ENCODE assay signal across 9 mouse cellular contexts in genomic region chr3:104424346-104424745, GRCm38 (mm10).
DNase-seq lines count a peak whose midpoint lies in the region; ATAC-seq and TF ChIP-seq lines count a peak whose summit lies in the region.
"Had no signal": no experiment of that assay in that cellular context is flagged by ENCODE, and none has a peak within 500 bp of the region (broad histone marks: within the 10 kb centered on the region; RNA-seq: fewer than 3 reads in every experiment).

No protein-coding gene starts in this region.

- no peak overlapping the region for H3K4me3 ChIP-seq in stomach, embryonic 15.5 days (replicated peaks)
- H3K4me3 ChIP-seq in stomach, postnatal 0 days (ENCODE audit: low read depth, low read length): no peak overlapping the region
- H3K4me3 ChIP-seq in neural tube, embryonic 15.5 days (replicated peaks): no peak overlapping the region

- H3K4me2 ChIP-seq in stomach, embryonic 15.5 days: no peak overlapping the region
- no peak overlapping the region for H3K4me2 ChIP-seq in stomach, postnatal 0 days (replicated peaks; ENCODE audit: low read depth)
- no peak overlapping the region for H3K4me2 ChIP-seq in neural tube, embryonic 15.5 days

- no peaks in the 10 kb centered on the region for H3K36me3 ChIP-seq in stomach, embryonic 15.5 days
- no peaks in the 10 kb centered on the region for H3K36me3 ChIP-seq in stomach, postnatal 0 days (ENCODE audit: control insufficient read depth, insufficient read depth, low read length)
- no peaks in the 10 kb centered on the region for H3K36me3 ChIP-seq in neural tube, embryonic 15.5 days

- peak; percentile 40 for DNase-seq in adrenal gland, adult 2 months
- DNase-seq in adrenal gland, postnatal 14 days: no peak
- no peak for DNase-seq in stomach, postnatal 0 days (ENCODE audit: low spot score)
- DNase-seq in kidney, postnatal 14 days: peak; percentile 78
- no peak for DNase-seq in thymus, postnatal 25 days
- DNase-seq in adrenal gland, postnatal 10 days: no peak
- DNase-seq: lung, postnatal 36 days had no signal

- ATAC-seq in stomach, embryonic 15.5 days (ENCODE audit: insufficient read depth, low FRiP score, low read depth): peak; percentile 43; the same call in 1 of the 2 replicates
- ATAC-seq in stomach, postnatal 0 days (ENCODE audit: low FRiP score, low TSS enrichment): no peak
- ATAC-seq in neural tube, embryonic 15.5 days (ENCODE audit: low FRiP score): peak; percentile 50; the same call in 1 of the 2 replicates

- TF ChIP-seq EP300 in stomach, postnatal 0 days (optimal IDR thresholded peaks at IDR 0.05): no peak

- H3K27ac ChIP-seq in stomach, embryonic 15.5 days: no peak overlapping the region
- no peak overlapping the region for H3K27ac ChIP-seq in stomach, postnatal 0 days (replicated peaks)
- H3K27ac ChIP-seq in neural tube, embryonic 15.5 days (replicated peaks): no peak overlapping the region

- H3K9me3 ChIP-seq in stomach, embryonic 15.5 days: no peaks in the 10 kb centered on the region
- no peaks in the 10 kb centered on the region for H3K9me3 ChIP-seq in stomach, postnatal 0 days (ENCODE audit: control insufficient read depth, low read length)
- no peaks in the 10 kb centered on the region for H3K9me3 ChIP-seq in neural tube, embryonic 15.5 days (replicated peaks)

- H3K4me1 ChIP-seq in stomach, embryonic 15.5 days: no peaks in the 10 kb centered on the region
- no peaks in the 10 kb centered on the region for H3K4me1 ChIP-seq in stomach, postnatal 0 days (replicated peaks; ENCODE audit: control insufficient read depth, insufficient read depth)
- H3K4me1 ChIP-seq in neural tube, embryonic 15.5 days: 0 out of 2 replicates have a peak, but pooled peaks cover 7% of the 10 kb centered on the region

- WGBS in stomach, embryonic 15.5 days: 68% methylated on average over 7 of the region's 7 CpGs
- WGBS in stomach, postnatal 0 days: 73% methylated on average over 7 of the region's 7 CpGs
- 63% methylated on average over 7 of the region's 7 CpGs for WGBS in neural tube, embryonic 15.5 days

- no peaks in the 10 kb centered on the region for H3K27me3 ChIP-seq in stomach, embryonic 15.5 days (replicated peaks)
- H3K27me3 ChIP-seq in stomach, postnatal 0 days (ENCODE audit: control insufficient read depth, insufficient read depth, low read length): no peaks in the 10 kb centered on the region
- H3K27me3 ChIP-seq in neural tube, embryonic 15.5 days (replicated peaks): no peaks in the 10 kb centered on the region

- no peak for TF ChIP-seq CTCF in stomach, postnatal 0 days (IDR thresholded peaks at IDR 0.05; ENCODE audit: low read depth)

- H3K9ac ChIP-seq in stomach, embryonic 15.5 days: no peak overlapping the region
- H3K9ac ChIP-seq in stomach, postnatal 0 days (ENCODE audit: low read length): no peak overlapping the region
- no peak overlapping the region for H3K9ac ChIP-seq in neural tube, embryonic 15.5 days (replicated peaks)

Comparison
In these comparisons a context has a peak if more than half of its experiments do, and no peak if none do; other contexts are left out.
1. DNase-seq: peak in adrenal gland, adult 2 months (single experiment) and kidney, postnatal 14 days (single experiment); none in adrenal gland, postnatal 14 days (single experiment), stomach, postnatal 0 days (single experiment), thymus, postnatal 25 days (single experiment) and adrenal gland, postnatal 10 days (single experiment).